Mouse (Mus musculus) small intestine, adult 2 months (tissue): Measurements from ENCODE around the gene Nagk.

Source experiments
- CTCF ChIP-seq: fragments of 200-500 bp; IDR thresholded peaks from 2 replicates; pipeline ENCODE4 v1.5.1; 2012; ENCODE audit warnings: low read depth, mild to moderate bottlenecking, control low read depth, inconsistent platforms, low read length, moderate library complexity, mixed read lengths; ENCODE audit not compliant: insufficient replicate concordance, insufficient read length; ENCODE audit errors: extremely low read depth
- POLR2A ChIP-seq: fragments of 200-500 bp; IDR thresholded peaks from 2 replicates; pipeline ENCODE4 v1.6.1; 2012; ENCODE audit warnings: low read depth, mild to moderate bottlenecking, control low read depth, inconsistent platforms, low read length, moderate library complexity

GRCm38 (mm10) chr6:83778306-83778705 lies 16.5 kb upstream of the Nagk start:
- TF ChIP-seq CTCF (no peak), POLR2A (no peak)
